Mouse (Mus musculus) forebrain, embryonic 14.5 days (tissue): ENCODE data around the gene Cd81. TPM values are rescaled to one million over a fixed set of nuclear protein-coding genes. Genes with fewer than 3 reads are reported as not detected.

ENCODE experiments used
- ATAC-seq: fragments of 200-750 bp; cut with Nextera tagmentation; 2 replicates; pipeline ENCODE4 v1.8.0; 2017; ENCODE audit warnings: mild to moderate bottlenecking, moderate library complexity
- DNase-seq: peaks from one replicate; pipeline ENCODE4 v3.0.0-alpha.2; 2015; ENCODE audit warnings: low spot score
- H3K27ac ChIP-seq: fragments of 300-500 bp; sonication (generic); 2 replicates; pipeline ENCODE4 v1.5.1; 2014; ENCODE audit warnings: low read depth, mild to moderate bottlenecking, control low read depth, low read length, moderate library complexity
- H3K27me3 ChIP-seq: fragments of 300-500 bp; sonication (generic); replicated peaks from 2 replicates; pipeline ENCODE4 v1.6.1; 2014; ENCODE audit warnings: low read length, control low read depth, mixed read lengths; ENCODE audit not compliant: control insufficient read depth, insufficient read depth
- H3K36me3 ChIP-seq: fragments of 300-500 bp; sonication (generic); 2 replicates; pipeline ENCODE4 v1.6.1; 2014; ENCODE audit warnings: low read length, control low read depth; ENCODE audit not compliant: control insufficient read depth, insufficient read depth
- H3K4me1 ChIP-seq: fragments of 300-500 bp; sonication (generic); 2 replicates; pipeline ENCODE4 v1.6.1; 2014; ENCODE audit warnings: antibody characterized with exemption, low read length, control low read depth; ENCODE audit not compliant: control insufficient read depth, insufficient read depth
- H3K4me2 ChIP-seq: fragments of 300-500 bp; sonication (generic); 2 replicates; pipeline ENCODE4 v1.6.1; 2014; ENCODE audit warnings: mild to moderate bottlenecking, control low read depth, low read length
- H3K4me3 ChIP-seq: fragments of 300-500 bp; sonication (generic); 2 replicates; pipeline ENCODE4 v1.5.1; 2014; ENCODE audit warnings: low read depth, low read length, control low read depth
- H3K9ac ChIP-seq: fragments of 300-500 bp; sonication (generic); 2 replicates; pipeline ENCODE4 v1.6.1; 2014; ENCODE audit warnings: mild to moderate bottlenecking, low read length, control low read depth, moderate library complexity
- H3K9me3 ChIP-seq: fragments of 300-500 bp; sonication (generic); replicated peaks from 2 replicates; pipeline ENCODE4 v1.6.1; 2016; ENCODE audit warnings: low read length, control low read depth, mixed read lengths; ENCODE audit not compliant: control insufficient read depth
- WGBS: fragments of 180-500 bp; shearing (Covaris S2); extraction: QIAGEN DNeasy Blood & Tissue Kit; methylation state at CpG from one replicate; pipeline ENCODE4 v1.1.7; 2014; 5-methylcytosine and 5-hydroxymethylcytosine counted together
- polyA plus RNA-seq: library from polyadenylated mRNA; unstranded; fragments of >200 nt; fragmentation: Nextera tagmentation; extraction: Ambion mirVana; gene quantifications from 2 replicates; pipeline ENCODE4 v1.2.1, GENCODE M21; 2014

The Cd81 gene
- polyA plus RNA-seq, 1 experiment from 2014 or later: 343 TPM

GRCm38 (mm10) chr7:143008996-143009665 is 43.4 kb upstream of the Cd81 start:
- WGBS: 70% methylated on average over 3 of the region's 4 CpGs
- peak; percentile 30 for DNase-seq
- no peak for ATAC-seq
- Histone ChIP-seq H3K27ac (peak overlapping the region; percentile 53; the same call in 1 of the 2 replicates), H3K27me3 (no peaks in the 10 kb centered on the region), H3K4me2 (no peak overlapping the region), H3K4me3 (no peak overlapping the region), H3K36me3 (no peaks in the 10 kb centered on the region), H3K9ac (no peak overlapping the region), H3K9me3 (no peaks in the 10 kb centered on the region), H3K4me1 (peaks cover 14% of the 10 kb centered on the region; the same call in 1 of the 2 replicates)

DNA sequence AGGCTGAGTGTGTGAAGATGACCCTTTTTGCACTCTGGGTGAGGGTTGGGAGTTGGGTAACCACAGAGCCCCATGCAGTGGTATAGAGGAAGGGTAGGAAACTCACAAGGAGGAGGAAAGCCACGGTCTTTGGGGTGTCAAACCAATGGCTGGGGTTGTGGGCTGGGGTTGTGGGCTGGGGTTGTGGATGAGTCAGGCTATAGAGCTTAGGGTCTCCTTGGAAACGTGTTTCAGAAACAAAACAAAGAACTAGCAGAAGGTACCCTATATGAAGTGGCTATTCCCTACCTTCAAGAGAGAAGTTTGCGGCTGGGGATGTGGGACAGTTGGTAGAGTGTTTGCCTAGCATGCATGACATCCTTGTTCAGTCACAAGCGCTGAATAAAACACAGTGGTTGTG is 42.5 kb upstream of the Cd81 start:
- ATAC-seq (no peak), DNase-seq (no peak)
- H3K9ac ChIP-seq: no peak overlapping the region
- no peaks in the 10 kb centered on the region for H3K36me3 ChIP-seq
- H3K9me3 ChIP-seq: no peaks in the 10 kb centered on the region
- H3K27me3 ChIP-seq: no peaks in the 10 kb centered on the region
- H3K27ac ChIP-seq: no peak overlapping the region
- 83% methylated on average over 4 of the region's 4 CpGs for WGBS
- H3K4me1 ChIP-seq: peaks cover 14% of the 10 kb centered on the region; the same call in 1 of the 2 replicates
- H3K4me2 ChIP-seq: no peak overlapping the region
- no peak overlapping the region for H3K4me3 ChIP-seq

DNA sequence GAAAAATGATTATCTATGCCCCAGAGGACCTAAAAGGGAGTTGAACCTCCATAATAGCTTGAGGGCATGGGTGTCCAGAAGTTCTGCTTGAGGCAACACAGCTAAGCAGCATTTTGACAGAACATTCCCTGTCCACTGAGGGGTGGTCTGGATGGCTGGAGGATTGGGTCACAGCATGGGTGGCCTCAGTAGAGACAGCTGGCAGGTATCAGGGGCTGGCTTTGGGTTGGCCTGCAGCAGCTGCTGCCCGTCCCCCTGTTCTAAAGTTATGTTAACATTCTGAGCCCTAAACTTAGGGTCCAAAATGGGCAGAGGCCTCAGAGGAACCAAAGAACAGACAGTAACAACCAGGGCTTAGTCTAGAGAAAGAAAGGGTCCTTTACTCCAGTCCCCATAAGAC is 41.3 kb upstream of the Cd81 start:
- 96% methylated on average over 1 of the region's 1 CpGs for WGBS
- no peak overlapping the region for H3K4me2 ChIP-seq

GRCm38 (mm10) chr7:143012230-143012875 is 40.2 kb upstream of the Cd81 start:
- no peak overlapping the region for H3K9ac ChIP-seq
- no peak overlapping the region for H3K27ac ChIP-seq
- H3K4me2 ChIP-seq: no peak overlapping the region
- 65% methylated on average over 5 of the region's 5 CpGs for WGBS
- ATAC-seq (no peak), DNase-seq (peak; percentile 42)
- no peaks in the 10 kb centered on the region for H3K27me3 ChIP-seq
- peaks cover 22% of the 10 kb centered on the region for H3K4me1 ChIP-seq
- H3K9me3 ChIP-seq: no peaks in the 10 kb centered on the region
- H3K4me3 ChIP-seq: no peak overlapping the region
- H3K36me3 ChIP-seq: no peaks in the 10 kb centered on the region

More for the DNA sequence above, 41.3 kb upstream of the Cd81 start:
- peaks cover 20% of the 10 kb centered on the region for H3K4me1 ChIP-seq
- H3K9ac ChIP-seq: no peak overlapping the region
- no peaks in the 10 kb centered on the region for H3K36me3 ChIP-seq
- no peak for DNase-seq
- ATAC-seq: no peak
- no peaks in the 10 kb centered on the region for H3K27me3 ChIP-seq
- H3K9me3 ChIP-seq: no peaks in the 10 kb centered on the region
- H3K27ac ChIP-seq: no peak overlapping the region
- no peak overlapping the region for H3K4me3 ChIP-seq

DNA sequence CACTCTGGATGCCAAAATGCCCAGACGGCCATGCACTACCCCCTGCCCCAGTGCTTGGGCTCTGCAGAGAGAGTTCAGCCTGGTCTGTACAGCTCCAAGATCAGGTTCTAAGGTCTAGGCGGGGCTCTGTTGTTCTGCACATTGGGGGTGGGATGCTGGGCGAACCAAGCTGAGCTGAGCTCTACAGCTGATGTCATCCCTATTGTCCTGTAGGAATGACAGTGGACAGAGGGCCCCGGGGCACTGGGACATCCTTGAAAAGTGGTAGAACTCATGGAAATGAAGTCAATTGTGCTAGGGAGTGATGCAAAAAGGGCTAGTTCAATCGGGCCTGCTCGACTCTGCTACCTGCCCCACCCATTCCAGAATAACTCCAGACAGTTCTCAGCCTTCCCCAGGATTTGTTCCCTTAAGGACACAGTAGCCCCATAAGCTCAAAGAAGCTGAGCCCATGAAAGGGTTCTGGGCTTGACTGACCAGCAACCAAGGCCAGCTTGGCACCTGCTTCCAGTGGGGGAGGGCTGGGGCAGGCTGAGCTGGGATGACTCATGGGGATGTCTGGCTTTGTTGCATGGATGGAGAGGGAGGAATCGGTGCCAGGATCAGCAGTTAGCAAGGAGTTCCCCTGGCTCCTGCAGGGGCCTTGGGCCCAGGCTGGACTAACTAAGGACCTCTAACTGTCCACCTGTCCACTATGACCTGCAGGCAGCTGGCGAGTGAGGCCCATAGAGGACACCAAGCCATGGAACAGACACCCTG is 38.9 kb upstream of the Cd81 start:
- no peak for ATAC-seq
- Histone ChIP-seq H3K27ac (no peak overlapping the region), H3K9ac (no peak overlapping the region), H3K36me3 (no peaks in the 10 kb centered on the region), H3K4me2 (no peak overlapping the region), H3K4me1 (peaks cover 14% of the 10 kb centered on the region), H3K27me3 (no peaks in the 10 kb centered on the region), H3K4me3 (no peak overlapping the region), H3K9me3 (no peaks in the 10 kb centered on the region)
- no peak for DNase-seq
- WGBS: 66% methylated on average over 8 of the region's 8 CpGs

GRCm38 (mm10) chr7:143014862-143015659 is 37.5 kb upstream of the Cd81 start:
- Histone ChIP-seq H3K9ac (no peak overlapping the region), H3K27ac (no peak overlapping the region), H3K4me2 (no peak overlapping the region), H3K4me1 (peaks cover 12% of the 10 kb centered on the region), H3K36me3 (no peaks in the 10 kb centered on the region), H3K9me3 (no peaks in the 10 kb centered on the region), H3K27me3 (no peaks in the 10 kb centered on the region), H3K4me3 (no peak overlapping the region)
- WGBS: 84% methylated on average over 7 of the region's 7 CpGs
- ATAC-seq (no peak), DNase-seq (no peak)

GRCm38 (mm10) chr7:143015755-143016423 is 36.6 kb upstream of the Cd81 start:
- no peak overlapping the region for H3K4me2 ChIP-seq
- no peaks in the 10 kb centered on the region for H3K9me3 ChIP-seq
- H3K9ac ChIP-seq: no peak overlapping the region
- H3K4me3 ChIP-seq: no peak overlapping the region
- ATAC-seq (peak; percentile 83), DNase-seq (peak; percentile 83)
- H3K27me3 ChIP-seq: no peaks in the 10 kb centered on the region
- peaks cover 12% of the 10 kb centered on the region for H3K4me1 ChIP-seq
- no peaks in the 10 kb centered on the region for H3K36me3 ChIP-seq
- WGBS: 5% methylated on average over 1 of the region's 1 CpGs
- 0 out of 2 replicates have a peak overlapping the region, but pooled peaks have one; percentile 39 for H3K27ac ChIP-seq
